Mouse (Mus musculus) stomach, embryonic 14.5 days (tissue): ENCODE results near the gene Sp3. TPM values are rescaled to one million over a fixed set of nuclear protein-coding genes. Genes with fewer than 3 reads are reported as not detected.

Source experiments
- ATAC-seq: fragments of 200-750 bp; cut with Nextera tagmentation; 2 replicates; pipeline ENCODE4 v1.8.0; 2017; ENCODE audit warnings: low read depth, moderate TSS enrichment; ENCODE audit not compliant: insufficient number of reproducible peaks, insufficient read depth, low FRiP score
- H3K27ac ChIP-seq: fragments of 300-500 bp; sonication (generic); 2 replicates; pipeline ENCODE4 v1.5.1; 2014; ENCODE audit warnings: mild to moderate bottlenecking, low read length, moderate library complexity, mixed read lengths
- H3K27me3 ChIP-seq: fragments of 300-500 bp; sonication (generic); 2 replicates; pipeline ENCODE4 v1.6.1; 2014; ENCODE audit warnings: low read length, control low read depth, mixed read lengths; ENCODE audit not compliant: control insufficient read depth, insufficient read depth
- H3K36me3 ChIP-seq: fragments of 300-500 bp; sonication (generic); 2 replicates; pipeline ENCODE4 v1.6.1; 2014; ENCODE audit warnings: mild to moderate bottlenecking, control low read depth, low read length, moderate library complexity, mixed read lengths; ENCODE audit not compliant: control insufficient read depth, insufficient read depth
- H3K4me1 ChIP-seq: fragments of 300-500 bp; sonication (generic); 2 replicates; pipeline ENCODE4 v1.6.1; 2014; ENCODE audit warnings: low read length, control low read depth, mixed read lengths; ENCODE audit not compliant: control insufficient read depth, insufficient read depth
- H3K4me2 ChIP-seq: fragments of 300-500 bp; sonication (generic); replicated peaks from 2 replicates; pipeline ENCODE4 v1.6.1; 2014; ENCODE audit warnings: low read depth, low read length, control low read depth
- H3K4me3 ChIP-seq: fragments of 300-500 bp; sonication (generic); 2 replicates; pipeline ENCODE4 v1.5.1; 2014; ENCODE audit warnings: low read depth, low read length, control low read depth
- H3K9ac ChIP-seq: fragments of 300-500 bp; sonication (generic); replicated peaks from 2 replicates; pipeline ENCODE4 v1.6.1; 2014; ENCODE audit warnings: low read depth, mild to moderate bottlenecking, control low read depth, low read length, moderate library complexity, mixed read lengths
- H3K9me3 ChIP-seq: fragments of 300-500 bp; sonication (generic); 2 replicates; pipeline ENCODE4 v1.6.1; 2016; ENCODE audit warnings: low read depth, low read length, control low read depth; ENCODE audit not compliant: control insufficient read depth
- WGBS: fragments of 180-500 bp; shearing (Covaris S2); extraction: QIAGEN DNeasy Blood & Tissue Kit; methylation state at CpG from one replicate; pipeline ENCODE4 v1.1.7; 2014; 5-methylcytosine and 5-hydroxymethylcytosine counted together
- polyA plus RNA-seq: library from polyadenylated mRNA; unstranded; fragments of >200 nt; fragmentation: Nextera tagmentation; extraction: Ambion mirVana; gene quantifications from 2 replicates; pipeline ENCODE4 v1.2.1, GENCODE M21; 2014

The Sp3 gene
- polyA plus RNA-seq, 1 experiment from 2014 or later = 66.9 TPM

GRCm38 (mm10) chr2:72977272-72977671, 3.0 kb downstream of the Sp3 start:
- H3K27ac ChIP-seq = no peak overlapping the region
- 55% methylated on average over 1 of the region's 1 CpGs for WGBS
- H3K9ac ChIP-seq = no peak overlapping the region
- no peaks in the 10 kb centered on the region for H3K27me3 ChIP-seq
- no peaks in the 10 kb centered on the region for H3K9me3 ChIP-seq
- H3K4me3 ChIP-seq = peak overlapping the region; percentile 23
- no peak for ATAC-seq
- peaks cover 8% of the 10 kb centered on the region for H3K4me1 ChIP-seq
- H3K36me3 ChIP-seq = no peaks in the 10 kb centered on the region; the same call in 1 of the 2 replicates
- H3K4me2 ChIP-seq = peak overlapping the region; percentile 47

- no peak overlapping the region for H3K4me2 ChIP-seq
- H3K27ac ChIP-seq = no peak overlapping the region
- no peak overlapping the region for H3K9ac ChIP-seq
- H3K4me1 ChIP-seq = peaks cover 8% of the 10 kb centered on the region
- no peaks in the 10 kb centered on the region for H3K27me3 ChIP-seq
- peaks cover 4% of the 10 kb centered on the region for H3K36me3 ChIP-seq
- no peak for ATAC-seq
- no peak overlapping the region for H3K4me3 ChIP-seq
- no peaks in the 10 kb centered on the region for H3K9me3 ChIP-seq
These were observed 4.2 kb downstream of the Sp3 start for GRCm38 (mm10) chr2:72976036-72976435.

- H3K27me3 ChIP-seq = no peaks in the 10 kb centered on the region
- H3K9me3 ChIP-seq = no peaks in the 10 kb centered on the region
These were observed 9.4 kb downstream of the Sp3 start for GRCm38 (mm10) chr2:72970831-72971230.

GRCm38 (mm10) chr2:72970302-72970701, 9.9 kb downstream of the Sp3 start:
- Histone ChIP-seq H3K9me3 (no peaks in the 10 kb centered on the region), H3K4me1 (no peaks in the 10 kb centered on the region), H3K27ac (no peak overlapping the region), H3K27me3 (no peaks in the 10 kb centered on the region), H3K4me2 (no peak overlapping the region), H3K4me3 (no peak overlapping the region), H3K36me3 (peaks cover 16% of the 10 kb centered on the region), H3K9ac (no peak overlapping the region)
- no peak for ATAC-seq
- WGBS = 91% methylated on average over 4 of the region's 4 CpGs

More at GRCm38 (mm10) chr2:72970831-72971230, 9.4 kb downstream of the Sp3 start:
- Histone ChIP-seq H3K36me3 (peaks cover 16% of the 10 kb centered on the region), H3K27ac (no peak overlapping the region), H3K4me2 (no peak overlapping the region), H3K4me3 (no peak overlapping the region), H3K4me1 (peaks cover 5% of the 10 kb centered on the region), H3K9ac (no peak overlapping the region)
- WGBS = 91% methylated on average over 6 of the region's 6 CpGs
- no peak for ATAC-seq

- Histone ChIP-seq H3K27ac (no peak overlapping the region), H3K4me3 (no peak overlapping the region), H3K9ac (no peak overlapping the region), H3K36me3 (peaks cover 16% of the 10 kb centered on the region), H3K4me2 (no peak overlapping the region), H3K9me3 (no peaks in the 10 kb centered on the region), H3K27me3 (no peaks in the 10 kb centered on the region), H3K4me1 (no peaks in the 10 kb centered on the region)
- no peak for ATAC-seq
- 96% methylated on average over 1 of the region's 1 CpGs for WGBS
These were observed 11.7 kb downstream of the Sp3 start for GRCm38 (mm10) chr2:72968536-72968935.

GRCm38 (mm10) chr2:72965450-72965849, 14.8 kb downstream of the Sp3 start:
- no peaks in the 10 kb centered on the region for H3K27me3 ChIP-seq
- H3K4me3 ChIP-seq = no peak overlapping the region
- ATAC-seq = no peak
- H3K4me1 ChIP-seq = no peaks in the 10 kb centered on the region
- WGBS = 87% methylated on average over 2 of the region's 2 CpGs
- no peak overlapping the region for H3K9ac ChIP-seq
- peaks cover 6% of the 10 kb centered on the region for H3K36me3 ChIP-seq
- H3K27ac ChIP-seq = no peak overlapping the region
- no peaks in the 10 kb centered on the region for H3K9me3 ChIP-seq
- no peak overlapping the region for H3K4me2 ChIP-seq

- H3K9ac ChIP-seq = no peak overlapping the region
- no peak for ATAC-seq
- WGBS = 97% methylated on average over 3 of the region's 3 CpGs
- H3K4me3 ChIP-seq = no peak overlapping the region
- peaks cover 14% of the 10 kb centered on the region; the same call in 1 of the 2 replicates for H3K36me3 ChIP-seq
- no peaks in the 10 kb centered on the region for H3K27me3 ChIP-seq
- H3K4me1 ChIP-seq = no peaks in the 10 kb centered on the region
- H3K27ac ChIP-seq = no peak overlapping the region
- no peaks in the 10 kb centered on the region for H3K9me3 ChIP-seq
- H3K4me2 ChIP-seq = no peak overlapping the region
These were observed 23.8 kb downstream of the Sp3 start for GRCm38 (mm10) chr2:72956415-72956814.

- Histone ChIP-seq H3K27ac (no peak overlapping the region), H3K36me3 (peaks cover 8% of the 10 kb centered on the region; the same call in 1 of the 2 replicates), H3K27me3 (no peaks in the 10 kb centered on the region), H3K4me2 (no peak overlapping the region), H3K9ac (no peak overlapping the region), H3K9me3 (no peaks in the 10 kb centered on the region), H3K4me3 (no peak overlapping the region), H3K4me1 (no peaks in the 10 kb centered on the region)
- WGBS = 78% methylated on average over 3 of the region's 3 CpGs
- no peak for ATAC-seq
These were observed 27.3 kb downstream of the Sp3 start for GRCm38 (mm10) chr2:72952979-72953378.

GRCm38 (mm10) chr2:72935937-72936336, 44.3 kb downstream of the Sp3 start:
- Histone ChIP-seq H3K27me3 (no peaks in the 10 kb centered on the region), H3K9ac (no peak overlapping the region), H3K4me1 (no peaks in the 10 kb centered on the region), H3K9me3 (no peaks in the 10 kb centered on the region), H3K36me3 (peaks cover 14% of the 10 kb centered on the region), H3K4me3 (no peak overlapping the region), H3K27ac (no peak overlapping the region), H3K4me2 (no peak overlapping the region)
- ATAC-seq = no peak
- 25% methylated on average over 1 of the region's 1 CpGs for WGBS
